Mouse (Mus musculus) kidney, postnatal 4 days (tissue): ENCODE measurements at regions not wholly inside any gene's neighbourhood (a gene's known extent, or its start where the extent isn't known, plus 50 kb on each side); places are given as distances from the start of the nearest gene placed in this dataset.

Experiments
- DNase-seq, 2 experiments: peaks; one replicate each; pipeline ENCODE4 v3.0.0; 2021; ENCODE audit warnings: mixed read lengths in 2 of 2

GRCm38 (mm10) chr1:57666179-57666693, 107.7 kb upstream of the Spats2l start:
- no peak for DNase-seq

GRCm38 (mm10) chr1:57673415-57673814, 100.5 kb upstream of the Spats2l start:
- no peak for DNase-seq

- DNase-seq: no peak
Measured at GRCm38 (mm10) chr1:57673957-57674699, 99.8 kb upstream of the Spats2l start.

GRCm38 (mm10) chr1:57684387-57685162, 89.4 kb upstream of the Spats2l start:
- DNase-seq: peak; percentile 8 to 17

GRCm38 (mm10) chr1:57689253-57689652, 84.7 kb upstream of the Spats2l start:
- DNase-seq: no peak

- no peak for DNase-seq
Measured at GRCm38 (mm10) chr1:57707906-57708305, 66.1 kb upstream of the Spats2l start.

GRCm38 (mm10) chr1:57712916-57713503, 61.0 kb upstream of the Spats2l start:
- DNase-seq: peak; percentile 5 to 21

GRCm38 (mm10) chr1:57717139-57717800, 56.7 kb upstream of the Spats2l start:
- peak; percentile 14 to 17 for DNase-seq

- peak in 1 of 2 experiments; percentile 6 for DNase-seq
Measured at GRCm38 (mm10) chr1:57718409-57718808, 55.6 kb upstream of the Spats2l start.
